In genomic region chr4:78970751-78971150, GRCm38 (mm10) we compare ENCODE assay signal across 15 mouse cellular contexts.
"Had no signal": no experiment of that assay in that cellular context is flagged by ENCODE, and none has a peak within 500 bp of the region (broad histone marks: within the 10 kb centered on the region; RNA-seq: fewer than 3 reads in every experiment).

No protein-coding gene starts in this region.

- H3K9me3 ChIP-seq: midbrain, embryonic 10.5 days; midbrain, embryonic 12.5 days; neural tube, embryonic 12.5 days; stomach, embryonic 15.5 days had no signal

- DNase-seq: lung, adult 18-20 months; lung, embryonic 14.5 days; lung, postnatal 10 days; lung, postnatal 4 days; right cerebral cortex, postnatal 25 days; thymus, adult 18-20 months; thymus, postnatal 14 days; thymus, postnatal 36 days had no signal

- H3K4me3 ChIP-seq: midbrain, embryonic 10.5 days; midbrain, embryonic 12.5 days; neural tube, embryonic 12.5 days; stomach, embryonic 15.5 days had no signal

- ATAC-seq: midbrain, embryonic 16.5 days had no signal

- H3K4me1 ChIP-seq: midbrain, embryonic 10.5 days; midbrain, embryonic 12.5 days; neural tube, embryonic 12.5 days; stomach, embryonic 15.5 days had no signal

- H3K36me3 ChIP-seq: midbrain, embryonic 10.5 days; midbrain, embryonic 12.5 days; neural tube, embryonic 12.5 days; stomach, embryonic 15.5 days had no signal

- H3K27ac ChIP-seq: liver, embryonic 14.5 days; midbrain, embryonic 10.5 days; midbrain, embryonic 12.5 days; neural tube, embryonic 12.5 days; stomach, embryonic 15.5 days; stomach, postnatal 0 days had no signal

- H3K4me2 ChIP-seq: lung, embryonic 14.5 days; midbrain, embryonic 12.5 days; neural tube, embryonic 12.5 days; stomach, embryonic 15.5 days had no signal

- H3K9ac ChIP-seq: liver, embryonic 14.5 days; lung, embryonic 14.5 days; midbrain, embryonic 12.5 days; neural tube, embryonic 12.5 days; stomach, embryonic 15.5 days had no signal

- H3K27me3 ChIP-seq: midbrain, embryonic 12.5 days; neural tube, embryonic 12.5 days; stomach, embryonic 15.5 days had no signal
